Mouse (Mus musculus) T-helper 17 cell (primary cell): ENCODE data around the gene Lmnb2.

Experiments
- in situ Hi-C, 2 experiments: fragments of 300-600 bp; cut with MboI, MseI; formaldehyde crosslinking; loops; 1 replicate in 1 of 2; 2 replicates in 1 of 2; pipeline ENCODE4 v1.15.1; 2025; ENCODE audit warnings: high pct_unique_total_duplicates in 2 of 2

The Lmnb2 gene

DNA sequence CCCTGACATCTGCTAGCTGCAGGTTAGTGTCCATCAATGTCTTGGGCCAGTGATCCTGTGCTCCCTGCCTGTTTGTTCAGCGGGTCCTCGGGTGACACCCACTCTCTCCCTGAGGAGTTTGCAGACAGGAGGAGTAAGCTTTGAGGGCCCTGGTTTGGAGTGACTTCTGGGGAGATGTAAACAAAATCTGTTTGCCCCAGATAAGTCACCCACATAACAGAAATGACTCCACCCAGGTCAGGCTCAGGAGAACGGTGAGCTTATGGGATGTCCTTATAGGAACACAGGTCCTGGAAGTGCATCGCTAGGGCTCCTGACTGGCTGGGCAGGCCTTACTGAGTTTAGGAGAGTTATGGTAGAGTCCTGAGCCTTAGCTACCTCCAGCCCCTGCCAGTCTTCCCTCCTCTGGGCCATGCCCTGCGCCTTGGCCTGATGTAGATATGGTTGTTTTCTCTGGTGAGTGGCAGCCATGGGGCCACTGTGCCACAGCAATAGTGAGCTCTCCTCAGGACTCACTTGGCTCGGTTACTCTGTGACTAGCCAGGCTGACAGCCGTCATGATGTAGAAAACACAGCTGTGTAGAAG is 59.6 kb downstream of the Lmnb2 start:
- in situ Hi-C loops = no loop called here

DNA sequence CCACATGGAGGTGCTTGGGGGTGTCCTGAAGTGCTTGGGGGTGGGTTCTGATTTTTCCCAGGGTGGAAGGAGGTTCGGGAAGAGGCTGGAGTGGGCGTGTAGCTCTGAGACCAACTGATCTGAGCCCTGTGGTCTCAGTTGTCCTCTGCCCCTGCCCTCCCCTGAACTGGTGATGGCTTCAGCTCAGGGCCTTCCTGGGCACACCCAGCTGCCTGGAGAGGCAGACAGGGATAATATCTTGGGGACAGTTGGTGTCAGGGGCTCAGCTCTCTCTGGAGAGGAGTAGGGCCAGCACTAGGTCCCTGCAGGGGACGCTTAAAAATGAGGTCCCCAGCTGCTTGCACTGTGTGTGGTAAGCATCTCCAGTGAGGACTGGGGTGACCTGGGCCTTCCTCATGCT is 60.2 kb downstream of the Lmnb2 start:
- in situ Hi-C loops = no loop called here

DNA sequence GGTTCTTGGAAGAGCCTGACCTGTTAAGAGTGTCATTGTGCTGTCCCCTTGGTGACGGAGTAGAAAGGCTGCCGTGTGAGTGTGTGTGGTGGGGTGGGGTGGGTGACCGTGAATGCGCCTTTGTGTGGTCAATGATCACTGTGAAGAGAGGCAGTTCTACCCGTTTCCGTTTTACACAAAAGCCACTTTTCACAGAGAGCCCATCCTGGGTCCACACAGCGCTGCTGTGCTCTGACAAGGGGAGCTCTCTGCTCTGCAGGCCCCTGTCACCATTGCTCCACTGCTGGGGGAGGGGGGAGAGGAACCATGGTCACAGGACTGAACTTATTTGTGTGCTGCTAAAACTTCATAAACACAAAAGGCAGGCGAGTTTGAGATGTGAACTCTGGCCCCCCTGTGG is 60.7 kb downstream of the Lmnb2 start:
- in situ Hi-C loops = no loop called here

DNA sequence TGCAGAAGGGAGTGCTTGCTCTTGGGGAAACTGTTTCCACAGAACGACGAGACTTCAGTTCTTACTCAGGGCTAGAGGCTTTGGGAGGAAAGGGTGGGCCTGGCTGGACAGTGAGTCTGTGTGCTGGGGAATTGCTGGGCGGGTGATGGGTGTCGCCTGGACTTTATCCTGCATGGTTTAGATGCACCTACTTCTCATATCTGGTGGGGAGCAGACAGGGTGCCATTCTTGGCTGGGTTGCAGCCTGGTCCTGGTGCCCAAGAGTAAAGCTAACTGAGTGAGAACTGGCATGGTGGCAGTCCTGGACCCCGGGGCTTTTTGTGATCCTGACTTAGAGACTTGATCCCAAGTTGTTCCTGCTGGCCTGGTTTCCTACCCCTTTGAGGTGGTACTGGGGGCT is 61.1 kb downstream of the Lmnb2 start:
- in situ Hi-C loops = no loop called here

DNA sequence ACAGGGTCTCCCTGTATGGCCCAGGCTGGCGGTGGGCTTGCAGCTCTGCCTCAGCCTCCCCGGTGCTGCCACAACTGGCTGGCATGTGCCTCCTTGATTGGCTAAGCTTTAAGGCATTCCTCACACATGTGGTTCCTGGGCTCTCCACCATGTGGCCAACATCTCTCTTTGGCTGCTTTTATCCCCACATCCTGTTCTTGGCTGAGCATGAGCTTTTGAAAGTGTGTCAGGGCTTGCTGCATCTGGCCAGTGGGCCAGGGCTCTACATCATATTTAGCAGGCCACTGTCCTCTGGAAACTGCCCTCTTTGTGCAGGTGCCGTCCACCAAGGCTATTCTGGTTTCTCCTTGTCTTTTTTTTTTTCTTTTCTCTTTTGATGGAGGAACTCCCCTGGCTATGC is 61.8 kb downstream of the Lmnb2 start:
- in situ Hi-C loops = no loop called here

DNA sequence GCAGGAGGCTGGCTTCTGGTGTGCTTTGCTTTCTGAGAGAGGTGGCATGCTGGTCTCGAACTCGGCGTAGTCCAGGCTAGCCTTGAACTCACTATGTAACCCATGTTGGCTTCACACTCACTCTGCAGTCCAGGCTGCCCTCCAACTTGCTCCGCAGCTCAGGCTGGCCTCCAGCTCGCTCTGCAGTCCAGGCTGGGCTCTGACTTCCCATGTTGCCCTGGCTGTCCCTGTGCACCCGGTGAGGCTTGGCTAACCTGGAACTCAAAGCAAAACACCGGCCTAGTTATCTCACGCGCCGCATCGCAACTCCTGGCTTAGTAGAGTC is 62.3 kb downstream of the Lmnb2 start:
- in situ Hi-C loops = no loop called here

DNA sequence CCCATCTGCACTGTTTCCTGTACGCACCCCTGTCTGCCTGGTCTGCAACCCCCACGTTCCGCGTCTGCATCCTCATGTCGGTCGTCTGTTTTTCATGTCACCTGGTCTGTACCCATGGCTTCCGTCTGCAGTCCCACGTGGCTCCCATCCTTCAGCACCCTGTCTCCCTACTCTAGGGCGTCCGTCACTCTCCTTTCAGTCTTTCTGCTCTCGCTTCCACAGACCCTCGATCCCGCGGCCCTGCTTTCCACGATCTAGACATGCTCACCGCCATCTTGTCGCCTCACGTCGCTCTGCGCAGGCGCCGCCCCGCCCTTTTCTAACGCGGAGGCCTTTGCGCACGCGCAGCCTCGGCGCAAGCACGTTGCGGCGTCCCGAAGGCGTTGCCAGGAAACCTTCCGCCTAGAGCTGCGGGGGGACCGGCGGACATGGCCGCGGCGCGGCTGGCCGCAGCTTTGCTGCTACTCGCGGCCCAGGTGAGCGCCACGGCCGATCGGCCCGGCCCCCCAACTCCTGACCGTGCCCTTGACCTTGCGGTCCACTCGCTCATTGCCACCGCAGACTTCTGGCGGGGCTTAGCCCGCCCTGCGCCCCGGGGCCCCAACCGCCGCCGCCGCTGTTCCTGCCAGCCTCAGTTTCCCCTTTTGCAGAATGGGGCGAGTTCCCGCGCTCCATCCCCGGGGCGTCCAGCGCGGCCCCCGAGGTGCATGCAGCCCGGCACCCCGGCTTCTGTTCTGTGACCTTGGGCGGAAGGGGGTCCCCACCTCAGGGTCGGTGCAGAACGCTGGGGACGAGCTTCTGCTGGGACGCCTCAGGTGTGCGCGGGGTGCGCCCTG is 62.9 kb downstream of the Lmnb2 start, which contains the start of the genes Lsm7 and Sppl2b:
TSS of gene Lsm7 (minus strand) at position 297 of the 836 bp plus-strand sequence.
TSS of gene Sppl2b (plus strand) at position 363 of the 836 bp plus-strand sequence.
- in situ Hi-C loops = no loop called here
